Mouse (Mus musculus) lung, postnatal 0 days (tissue): ENCODE results near the gene Mvd. TPM values are rescaled to one million over a fixed set of nuclear protein-coding genes. Genes with fewer than 3 reads are reported as not detected.

Experiments
- ATAC-seq: fragments of 200-750 bp; cut with Nextera tagmentation; 2 replicates; pipeline ENCODE4 v1.8.0; 2017; ENCODE audit warnings: moderate library complexity
- DNase-seq: peaks from one replicate; pipeline ENCODE4 v3.0.0-alpha.2; 2016; ENCODE audit warnings: low spot score
- H3K27ac ChIP-seq: fragments of 300-500 bp; sonication (generic); 2 replicates; pipeline ENCODE4 v1.5.1; 2014; ENCODE audit warnings: antibody characterized with exemption, mild to moderate bottlenecking, low read length, mixed read lengths
- H3K27me3 ChIP-seq: fragments of 300-500 bp; sonication (generic); replicated peaks from 2 replicates; pipeline ENCODE4 v1.6.1; 2014; ENCODE audit warnings: low read length, mixed read lengths; ENCODE audit not compliant: insufficient read depth
- H3K36me3 ChIP-seq: fragments of 300-500 bp; sonication (generic); 2 replicates; pipeline ENCODE4 v1.6.1; 2014; ENCODE audit warnings: low read length, mixed read lengths; ENCODE audit not compliant: insufficient read depth
- H3K4me1 ChIP-seq: fragments of 300-500 bp; sonication (generic); 2 replicates; pipeline ENCODE4 v1.6.1; 2014; ENCODE audit warnings: antibody characterized with exemption, low read depth, low read length, mixed read lengths; ENCODE audit not compliant: insufficient read depth
- H3K4me2 ChIP-seq: fragments of 300-500 bp; sonication (generic); replicated peaks from 2 replicates; pipeline ENCODE4 v1.6.1; 2014; ENCODE audit warnings: low read depth, mild to moderate bottlenecking, low read length, moderate library complexity, mixed read lengths
- H3K4me3 ChIP-seq: fragments of 300-500 bp; sonication (generic); 2 replicates; pipeline ENCODE4 v1.5.1; 2014; ENCODE audit warnings: low read depth, low read length
- H3K9ac ChIP-seq: fragments of 300-500 bp; sonication (generic); replicated peaks from 2 replicates; pipeline ENCODE4 v1.6.1; 2014; ENCODE audit warnings: low read depth, mild to moderate bottlenecking
- H3K9me3 ChIP-seq: fragments of 300-500 bp; sonication (generic); 2 replicates; pipeline ENCODE4 v1.6.1; 2016; ENCODE audit warnings: low read length, mixed read lengths
- CTCF ChIP-seq: IDR thresholded peaks from 2 replicates; pipeline ENCODE4 v1.5.1; 2016; ENCODE audit warnings: antibody characterized with exemption, mild to moderate bottlenecking
- EP300 ChIP-seq: IDR thresholded peaks from 2 replicates; pipeline ENCODE4 v1.6.1; 2016; ENCODE audit warnings: antibody characterized with exemption, mild to moderate bottlenecking, control low read depth
- WGBS: fragments of 180-500 bp; shearing (Covaris S2); extraction: QIAGEN DNeasy Blood & Tissue Kit; methylation state at CpG from one replicate; pipeline ENCODE4 v1.1.7; 2014; 5-methylcytosine and 5-hydroxymethylcytosine counted together
- polyA plus RNA-seq: library from polyadenylated mRNA; unstranded; fragments of >200 nt; fragmentation: Nextera tagmentation; extraction: Ambion mirVana; gene quantifications from 2 replicates; pipeline ENCODE4 v1.2.1, GENCODE M21; 2015

The Mvd gene
- polyA plus RNA-seq, 1 experiment from 2014 or later = 29.2 TPM

- ATAC-seq = no peak
- WGBS = 22% methylated on average over 7 of the region's 7 CpGs
- H3K4me2 ChIP-seq = peak overlapping the region; percentile 49
- H3K27ac ChIP-seq = no peak overlapping the region
- no peak overlapping the region for H3K4me3 ChIP-seq
- H3K27me3 ChIP-seq = peaks cover 20% of the 10 kb centered on the region; the same call in 1 of the 2 replicates
- no peak for DNase-seq
- TF ChIP-seq EP300 = no peak
- TF ChIP-seq CTCF = no peak
- no peaks in the 10 kb centered on the region for H3K9me3 ChIP-seq
- H3K36me3 ChIP-seq = no peaks in the 10 kb centered on the region
- H3K9ac ChIP-seq = no peak overlapping the region
- H3K4me1 ChIP-seq = peaks cover 10% of the 10 kb centered on the region; the same call in 1 of the 2 replicates
Measured at GRCm38 (mm10) chr8:122459990-122460389, 16.8 kb upstream of the Mvd start.

- Histone ChIP-seq H3K27ac (no peak overlapping the region), H3K4me3 (no peak overlapping the region), H3K4me2 (no peak overlapping the region), H3K27me3 (peaks cover 20% of the 10 kb centered on the region; the same call in 1 of the 2 replicates), H3K4me1 (peaks cover 10% of the 10 kb centered on the region; the same call in 1 of the 2 replicates), H3K36me3 (no peaks in the 10 kb centered on the region), H3K9me3 (no peaks in the 10 kb centered on the region), H3K9ac (no peak overlapping the region)
- DNase-seq = peak; percentile 11
- peak; percentile 59 for TF ChIP-seq CTCF
- TF ChIP-seq EP300 = no peak
- ATAC-seq = no peak
- WGBS = 47% methylated on average over 6 of the region's 6 CpGs
Measured at GRCm38 (mm10) chr8:122459218-122459900, 16.1 kb upstream of the Mvd start.

- H3K36me3 ChIP-seq = no peaks in the 10 kb centered on the region
- 57% methylated on average over 11 of the region's 11 CpGs for WGBS
- peaks cover 20% of the 10 kb centered on the region; the same call in 1 of the 2 replicates for H3K27me3 ChIP-seq
- ATAC-seq (no peak), DNase-seq (no peak)
- H3K9ac ChIP-seq = no peak overlapping the region
- no peak overlapping the region for H3K4me2 ChIP-seq
- no peaks in the 10 kb centered on the region for H3K9me3 ChIP-seq
- no peak overlapping the region for H3K27ac ChIP-seq
- H3K4me1 ChIP-seq = peaks cover 7% of the 10 kb centered on the region; the same call in 1 of the 2 replicates
- H3K4me3 ChIP-seq = no peak overlapping the region
- TF ChIP-seq CTCF (no peak), EP300 (no peak)
Measured at GRCm38 (mm10) chr8:122457171-122457570, 13.9 kb upstream of the Mvd start.

- ATAC-seq = no peak
- H3K4me1 ChIP-seq = no peaks in the 10 kb centered on the region
- H3K4me2 ChIP-seq = no peak overlapping the region
- WGBS = 60% methylated on average over 6 of the region's 6 CpGs
- TF ChIP-seq EP300 = no peak
- no peak for TF ChIP-seq CTCF
- H3K4me3 ChIP-seq = no peak overlapping the region
- DNase-seq = no peak
- no peak overlapping the region for H3K9ac ChIP-seq
- H3K9me3 ChIP-seq = no peaks in the 10 kb centered on the region
- no peak overlapping the region for H3K27ac ChIP-seq
- 0 out of 2 replicates have a peak, but pooled peaks cover 8% of the 10 kb centered on the region for H3K27me3 ChIP-seq
- H3K36me3 ChIP-seq = no peaks in the 10 kb centered on the region
Measured at GRCm38 (mm10) chr8:122454409-122454808, 11.2 kb upstream of the Mvd start.

- 87% methylated on average over 10 of the region's 10 CpGs for WGBS
- no peak for TF ChIP-seq CTCF
- no peak for TF ChIP-seq EP300
- Histone ChIP-seq H3K9me3 (no peaks in the 10 kb centered on the region), H3K4me2 (no peak overlapping the region), H3K27ac (no peak overlapping the region), H3K4me1 (no peaks in the 10 kb centered on the region), H3K27me3 (no peaks in the 10 kb centered on the region), H3K9ac (no peak overlapping the region), H3K4me3 (no peak overlapping the region), H3K36me3 (no peaks in the 10 kb centered on the region)
- DNase-seq = no peak
- ATAC-seq = no peak
Measured at GRCm38 (mm10) chr8:122452154-122452553, 8.9 kb upstream of the Mvd start.

GRCm38 (mm10) chr8:122451161-122451703 lies 8.0 kb upstream of the Mvd start:
- H3K36me3 ChIP-seq = no peaks in the 10 kb centered on the region
- no peak for ATAC-seq
- no peak overlapping the region for H3K4me3 ChIP-seq
- H3K4me1 ChIP-seq = no peaks in the 10 kb centered on the region
- no peak overlapping the region for H3K27ac ChIP-seq
- no peaks in the 10 kb centered on the region for H3K27me3 ChIP-seq
- 69% methylated on average over 7 of the region's 7 CpGs for WGBS
- no peak for TF ChIP-seq CTCF
- TF ChIP-seq EP300 = no peak
- H3K9me3 ChIP-seq = no peaks in the 10 kb centered on the region
- DNase-seq = no peak
- H3K4me2 ChIP-seq = no peak overlapping the region
- no peak overlapping the region for H3K9ac ChIP-seq
